Mouse (Mus musculus): ENCODE results near the gene Slc27a4.
A peak's percentile ranks its signal among the peaks of the same experiment; 100 is the strongest.

Gene Slc27a4

GRCm38 (mm10) chr2:29820025-29820817 is 17.8 kb downstream of the Slc27a4 start, which contains the start of gene Urm1:
Urm1 (plus strand) TSS chr2:29820075.
- peak; percentile 80 to 88 for DNase-seq

- DNase-seq, result no peak
Measured at GRCm38 (mm10) chr2:29826318-29826925, 24.0 kb downstream of the Slc27a4 start.

- peak; percentile 96 to 98 for DNase-seq
Measured at GRCm38 (mm10) chr2:29826926-29827708, 24.7 kb downstream of the Slc27a4 start.

- no peak for DNase-seq
Measured at GRCm38 (mm10) chr2:29827709-29828024, 25.2 kb downstream of the Slc27a4 start.

- no peak for DNase-seq
Measured at GRCm38 (mm10) chr2:29831106-29831505, 28.7 kb downstream of the Slc27a4 start.

GRCm38 (mm10) chr2:29833796-29834195 is 31.4 kb downstream of the Slc27a4 start:
- no peak for DNase-seq

GRCm38 (mm10) chr2:29835391-29835899 is 33.0 kb downstream of the Slc27a4 start:
- DNase-seq, result no peak

GRCm38 (mm10) chr2:29839460-29839859 is 37.0 kb downstream of the Slc27a4 start:
- DNase-seq, result no peak

GRCm38 (mm10) chr2:29843231-29844105 is 41.0 kb downstream of the Slc27a4 start:
- no peak for DNase-seq

GRCm38 (mm10) chr2:29844115-29844514 is 41.7 kb downstream of the Slc27a4 start:
- no peak for DNase-seq

GRCm38 (mm10) chr2:29844661-29845060 is 42.2 kb downstream of the Slc27a4 start:
- DNase-seq, result no peak

- DNase-seq, result no peak
Measured at GRCm38 (mm10) chr2:29845636-29846035, 43.2 kb downstream of the Slc27a4 start.

- DNase-seq, result no peak
Measured at GRCm38 (mm10) chr2:29846061-29846853, 43.8 kb downstream of the Slc27a4 start.

- DNase-seq, result no peak
Measured at GRCm38 (mm10) chr2:29846911-29847310, 44.5 kb downstream of the Slc27a4 start.

- no peak for DNase-seq
Measured at GRCm38 (mm10) chr2:29849041-29849440, 46.6 kb downstream of the Slc27a4 start.

GRCm38 (mm10) chr2:29849841-29850480 is 47.5 kb downstream of the Slc27a4 start:
- no peak for DNase-seq

- DNase-seq, result no peak
Measured at GRCm38 (mm10) chr2:29852957-29853485, 50.6 kb downstream of the Slc27a4 start.

GRCm38 (mm10) chr2:29853736-29854135 is 51.3 kb downstream of the Slc27a4 start:
- no peak for DNase-seq

GRCm38 (mm10) chr2:29855585-29856210 is 53.3 kb downstream of the Slc27a4 start:
- DNase-seq, result no peak
